Mouse (Mus musculus) lung, adult 2 months (tissue): ENCODE data around the gene C8a. TPM values are rescaled to one million over a fixed set of nuclear protein-coding genes. Genes with fewer than 3 reads are reported as not detected.

ENCODE experiments used
- DNase-seq: peaks from one replicate; pipeline ENCODE4 v3.0.0; 2022
- H3K4me1 ChIP-seq: fragments of 200-500 bp; 2 replicates; pipeline ENCODE4 v1.6.1; 2011; ENCODE audit warnings: low read length; ENCODE audit not compliant: control insufficient read depth, insufficient read depth
- H3K4me3 ChIP-seq: fragments of 200-500 bp; replicated peaks from 2 replicates; pipeline ENCODE3; 2011; ENCODE audit warnings: low read depth, mild to moderate bottlenecking, control low read depth, low read length; ENCODE audit errors: extremely low read depth
- CTCF ChIP-seq: fragments of 200-500 bp; IDR thresholded peaks from 2 replicates; pipeline ENCODE4 v1.5.1; 2011; ENCODE audit warnings: mild to moderate bottlenecking, low read length, control low read depth; ENCODE audit not compliant: insufficient read depth
- POLR2A ChIP-seq: fragments of 200-500 bp; IDR thresholded peaks from 2 replicates; pipeline ENCODE4 v1.6.1; 2011; ENCODE audit warnings: low read depth, mild to moderate bottlenecking, control low read depth, low read length, borderline replicate concordance; ENCODE audit errors: extremely low read depth
- WGBS: fragments of 180-500 bp; shearing (Covaris S2); methylation state at CpG from one replicate; pipeline ENCODE4 v1.1.7; 2018; 5-methylcytosine and 5-hydroxymethylcytosine counted together
- polyA plus RNA-seq: library from polyadenylated mRNA; depleted of rRNA; stranded (reverse); fragments of >200 nt; gene quantifications from 2 replicates; pipeline ENCODE4 v1.2.3, GENCODE M21; 2012

C8a gene
- polyA plus RNA-seq, 1 experiment, result not detected

- WGBS, result 44% methylated on average over 2 of the region's 2 CpGs
- Histone ChIP-seq H3K4me1 (no peaks in the 10 kb centered on the region), H3K4me3 (no peak overlapping the region)
- DNase-seq, result no peak
- TF ChIP-seq CTCF, result no peak
- no peak for TF ChIP-seq POLR2A
Measured at GRCm38 (mm10) chr4:104817509-104817908, 58.7 kb downstream of the C8a start.

DNA sequence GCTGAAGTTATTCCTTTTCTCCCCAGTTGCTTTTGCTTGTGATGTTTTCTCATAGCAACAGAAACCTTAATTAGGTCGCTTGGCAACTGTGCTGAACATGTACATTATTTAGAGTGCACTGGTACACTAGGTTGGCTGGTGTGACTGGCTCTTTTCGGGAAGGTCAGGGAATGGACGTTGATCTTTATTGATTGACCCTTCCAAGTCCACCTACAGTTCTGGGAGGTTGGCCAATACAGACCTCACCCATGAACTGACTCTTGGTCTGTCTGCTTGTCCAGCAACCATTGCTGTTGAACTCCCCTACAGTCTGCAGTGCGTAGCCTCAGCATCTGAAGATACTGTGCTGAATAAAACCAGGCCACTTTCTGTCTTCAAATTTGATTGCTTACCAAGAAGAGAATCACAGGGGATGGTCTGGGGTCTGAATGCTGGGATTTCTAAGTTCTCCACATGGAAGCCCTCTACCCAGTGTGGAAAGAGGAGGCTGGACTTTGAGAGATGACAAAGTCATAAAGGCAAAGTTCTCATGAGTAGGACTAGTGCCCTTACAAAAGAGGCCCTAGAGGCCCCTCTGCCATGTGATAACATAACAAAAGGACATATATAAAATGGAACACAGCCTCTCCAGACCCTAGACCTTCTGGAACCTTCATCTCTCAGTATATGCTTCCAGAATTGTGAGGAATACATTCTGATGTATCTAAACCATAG is 59.5 kb downstream of the C8a start:
- 80% methylated on average over 4 of the region's 4 CpGs for WGBS
- no peak for DNase-seq
- Histone ChIP-seq H3K4me1 (no peaks in the 10 kb centered on the region), H3K4me3 (no peak overlapping the region)
- no peak for TF ChIP-seq CTCF
- TF ChIP-seq POLR2A, result no peak

GRCm38 (mm10) chr4:104813617-104814016 is 62.6 kb downstream of the C8a start:
- WGBS, result 69% methylated on average over 2 of the region's 2 CpGs
- TF ChIP-seq CTCF, result no peak
- TF ChIP-seq POLR2A, result no peak
- H3K4me1 ChIP-seq, result no peaks in the 10 kb centered on the region
- no peak overlapping the region for H3K4me3 ChIP-seq
- no peak for DNase-seq

DNA sequence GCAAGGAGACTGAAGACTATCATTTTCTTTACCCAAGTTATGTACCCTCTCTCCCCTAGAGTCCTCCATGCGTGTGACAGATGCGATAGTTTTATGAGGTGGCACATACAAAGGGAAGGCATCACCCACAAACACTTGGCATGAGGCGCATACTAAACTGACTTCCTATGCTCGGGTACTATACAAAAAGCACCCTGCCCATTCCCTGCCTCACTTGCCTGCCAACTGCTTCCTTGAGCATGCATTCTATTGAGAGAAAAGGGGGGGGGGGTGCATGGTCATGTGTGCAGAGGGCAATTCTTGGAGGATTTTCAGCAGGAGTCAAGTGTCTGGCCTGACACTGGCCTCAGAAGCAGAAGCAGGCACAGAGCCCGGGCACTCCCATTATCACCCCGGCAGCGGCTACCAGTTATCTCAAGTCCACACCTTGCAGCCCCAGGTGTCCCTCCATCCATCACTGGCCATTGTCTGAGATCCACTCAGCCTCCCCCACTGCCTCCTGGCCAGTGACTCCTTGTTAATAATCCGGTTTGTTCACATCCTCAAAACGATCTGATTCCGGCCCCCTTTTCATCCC is 65.4 kb downstream of the C8a start:
- TF ChIP-seq CTCF (no peak), POLR2A (no peak)
- no peak overlapping the region for H3K4me3 ChIP-seq
- no peaks in the 10 kb centered on the region for H3K4me1 ChIP-seq
- 40% methylated on average over 10 of the region's 10 CpGs for WGBS
- no peak for DNase-seq

DNA sequence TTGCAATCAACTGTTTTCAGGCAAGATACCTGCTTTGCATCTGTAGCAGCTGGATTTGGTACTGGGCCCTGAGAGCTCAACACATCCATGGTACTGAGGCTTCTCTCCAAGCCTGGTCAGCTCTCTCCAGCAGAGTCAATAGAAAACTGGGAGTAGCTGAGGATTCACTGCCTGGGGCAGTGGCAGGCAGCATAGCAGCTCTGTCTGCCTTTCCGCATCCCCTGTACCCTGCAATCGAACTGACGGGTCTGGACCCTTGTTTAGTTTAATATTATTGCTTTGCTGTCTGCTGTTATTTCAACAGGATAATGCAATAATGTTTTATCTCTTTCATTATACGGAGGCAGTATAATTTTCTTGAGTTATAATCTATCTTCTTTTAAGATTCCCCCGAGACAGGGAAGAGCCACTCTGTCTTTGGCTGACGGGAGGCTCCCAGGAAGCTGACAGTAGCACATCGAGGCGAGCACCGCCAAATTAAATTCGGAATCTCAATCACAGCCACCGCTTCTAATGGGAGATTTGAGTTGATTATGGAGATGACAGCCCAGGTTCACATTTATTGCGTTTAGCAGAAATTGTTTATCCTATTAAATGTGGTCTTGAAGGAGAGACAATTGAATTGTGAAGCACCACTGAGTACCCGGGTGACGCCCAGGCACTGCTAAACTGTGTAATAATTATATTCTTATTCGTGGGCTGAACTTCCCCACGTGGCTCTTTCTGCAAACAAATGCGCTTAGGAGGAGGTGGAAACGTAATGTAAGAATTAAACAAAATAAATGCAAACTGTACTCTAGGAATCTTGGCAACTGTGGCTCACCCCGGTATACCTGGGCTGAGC is 70.6 kb downstream of the C8a start:
- TF ChIP-seq CTCF (no peak), POLR2A (no peak)
- 74% methylated on average over 19 of the region's 19 CpGs for WGBS
- H3K4me1 ChIP-seq, result no peaks in the 10 kb centered on the region
- no peak overlapping the region for H3K4me3 ChIP-seq
- no peak for DNase-seq

GRCm38 (mm10) chr4:104804100-104804499 is 72.1 kb downstream of the C8a start:
- Histone ChIP-seq H3K4me3 (no peak overlapping the region), H3K4me1 (no peaks in the 10 kb centered on the region)
- TF ChIP-seq CTCF (no peak), POLR2A (no peak)
- 61% methylated on average over 4 of the region's 4 CpGs for WGBS
- DNase-seq, result no peak

DNA sequence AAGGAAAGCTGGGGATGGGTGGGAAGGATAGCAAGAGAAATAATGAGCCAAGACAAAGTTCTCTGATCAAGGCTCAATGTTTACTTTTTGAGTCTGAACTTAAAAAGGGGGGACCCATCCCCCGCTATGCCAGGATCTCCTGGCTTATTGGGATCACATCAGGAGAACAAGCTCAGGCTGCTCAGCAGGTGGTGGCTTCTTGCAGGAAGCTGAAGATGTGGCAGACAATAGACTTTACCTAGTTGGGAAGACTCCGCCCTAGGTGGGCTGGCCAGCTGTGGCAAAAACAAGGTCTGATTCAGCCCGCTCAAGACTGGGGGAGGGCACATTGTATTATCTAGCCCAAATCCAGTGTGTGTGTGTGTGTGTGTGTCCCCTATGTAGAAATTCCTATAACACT is 74.6 kb downstream of the C8a start:
- no peak for DNase-seq
- WGBS, result 94% methylated on average over 3 of the region's 3 CpGs
- no peak for TF ChIP-seq CTCF
- no peak for TF ChIP-seq POLR2A
- H3K4me3 ChIP-seq, result no peak overlapping the region
- H3K4me1 ChIP-seq, result no peaks in the 10 kb centered on the region

DNA sequence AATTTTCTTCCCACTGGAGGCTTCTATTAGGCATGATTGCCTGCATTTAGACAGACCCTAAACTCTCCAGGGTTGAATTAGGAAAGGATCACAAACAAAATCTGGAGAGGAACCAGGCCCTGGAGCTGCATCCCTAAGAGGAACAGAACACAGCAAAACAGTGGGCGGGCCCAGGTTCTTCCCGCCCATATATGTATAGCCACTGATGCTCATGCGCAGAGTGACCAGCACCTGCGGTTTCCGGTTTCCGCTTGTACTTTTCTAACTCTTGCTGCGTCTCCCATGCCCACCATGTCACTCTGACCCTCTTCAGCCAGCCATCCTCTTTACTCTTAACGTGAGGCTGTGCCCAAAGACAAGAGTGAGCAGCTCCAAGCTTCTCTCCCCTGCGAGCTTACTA is 77.2 kb downstream of the C8a start:
- Histone ChIP-seq H3K4me1 (no peaks in the 10 kb centered on the region), H3K4me3 (no peak overlapping the region)
- TF ChIP-seq CTCF, result no peak
- WGBS, result 77% methylated on average over 9 of the region's 9 CpGs
- no peak for DNase-seq

- TF ChIP-seq POLR2A (no peak), CTCF (no peak)
- no peak for DNase-seq
- Histone ChIP-seq H3K4me1 (no peaks in the 10 kb centered on the region), H3K4me3 (no peak overlapping the region)
- 81% methylated on average over 4 of the region's 4 CpGs for WGBS
Measured at GRCm38 (mm10) chr4:104792111-104792510, 84.1 kb downstream of the C8a start.
